Mouse (Mus musculus): ENCODE measurements around the gene Zdhhc15. TPM values are rescaled to one million over a fixed set of nuclear protein-coding genes. Genes with fewer than 3 reads are reported as not detected.

Zdhhc15 gene
- polyA plus RNA-seq, 1 experiment from 2014 or later: 13.7 TPM

GRCm38 (mm10) chrX:104567497-104567896 is 103.4 kb downstream of the Zdhhc15 start:
- no peak overlapping the region for H3K4me2 ChIP-seq (ENCODE audit: low read depth, low read length, severe bottlenecking)
- no peaks in the 10 kb centered on the region for H3K9me3 ChIP-seq (ENCODE audit: control insufficient read depth, low read length)
- no peak overlapping the region for H3K9ac ChIP-seq (ENCODE audit: low read length)
- H3K36me3 ChIP-seq (ENCODE audit: control insufficient read depth, insufficient read depth, low read length): no peaks in the 10 kb centered on the region
- 85% methylated on average over 3 of the region's 3 CpGs for WGBS
- no peak overlapping the region for H3K27ac ChIP-seq (ENCODE audit: low read depth, low read length)
- no peaks in the 10 kb centered on the region for H3K4me1 ChIP-seq (replicated peaks; ENCODE audit: control insufficient read depth, insufficient read depth, low read length)
- ATAC-seq (replicated peaks; ENCODE audit: low FRiP score) (no peak), DNase-seq (ENCODE audit: low spot score) (no peak)
- H3K27me3 ChIP-seq (ENCODE audit: control insufficient read depth, insufficient read depth, low read length): peaks cover 10% of the 10 kb centered on the region
- H3K4me3 ChIP-seq (ENCODE audit: low read depth, low read length): no peak overlapping the region

- peaks cover 2% of the 10 kb centered on the region; the same call in 1 of the 2 replicates for H3K27me3 ChIP-seq (ENCODE audit: control insufficient read depth, insufficient read depth, low read length)
- no peak overlapping the region for H3K4me3 ChIP-seq (ENCODE audit: low read depth, low read length)
- no peaks in the 10 kb centered on the region for H3K4me1 ChIP-seq (replicated peaks; ENCODE audit: control insufficient read depth, insufficient read depth, low read length)
- ATAC-seq (replicated peaks; ENCODE audit: low FRiP score) (no peak), DNase-seq (ENCODE audit: low spot score) (no peak)
- H3K9ac ChIP-seq (ENCODE audit: low read length): no peak overlapping the region
- 95% methylated on average over 1 of the region's 1 CpGs for WGBS
- H3K36me3 ChIP-seq (ENCODE audit: control insufficient read depth, insufficient read depth, low read length): no peaks in the 10 kb centered on the region
- no peaks in the 10 kb centered on the region for H3K9me3 ChIP-seq (ENCODE audit: control insufficient read depth, low read length)
- no peak overlapping the region for H3K27ac ChIP-seq (ENCODE audit: low read depth, low read length)
- H3K4me2 ChIP-seq (ENCODE audit: low read depth, low read length, severe bottlenecking): no peak overlapping the region
These were observed 125.6 kb downstream of the Zdhhc15 start for GRCm38 (mm10) chrX:104545283-104545682.

- no peak overlapping the region for H3K9ac ChIP-seq (ENCODE audit: low read length)
- DNase-seq (ENCODE audit: low spot score): no peak
- H3K4me3 ChIP-seq (ENCODE audit: low read depth, low read length): no peak overlapping the region
- no peak overlapping the region for H3K27ac ChIP-seq (ENCODE audit: low read depth, low read length)
- no peak overlapping the region for H3K4me2 ChIP-seq (ENCODE audit: low read depth, low read length, severe bottlenecking)
- H3K27me3 ChIP-seq (ENCODE audit: control insufficient read depth, insufficient read depth, low read length): peaks cover 4% of the 10 kb centered on the region; the same call in 1 of the 2 replicates
- no peaks in the 10 kb centered on the region for H3K4me1 ChIP-seq (replicated peaks; ENCODE audit: control insufficient read depth, insufficient read depth, low read length)
- ATAC-seq (replicated peaks; ENCODE audit: low FRiP score): no peak
- no peaks in the 10 kb centered on the region for H3K9me3 ChIP-seq (ENCODE audit: control insufficient read depth, low read length)
- WGBS: 77% methylated on average over 4 of the region's 4 CpGs
- no peaks in the 10 kb centered on the region for H3K36me3 ChIP-seq (ENCODE audit: control insufficient read depth, insufficient read depth, low read length)
These were observed 126.8 kb downstream of the Zdhhc15 start for GRCm38 (mm10) chrX:104543919-104544595.

GRCm38 (mm10) chrX:104542635-104543034 is 128.2 kb downstream of the Zdhhc15 start:
- peaks cover 6% of the 10 kb centered on the region; the same call in 1 of the 2 replicates for H3K27me3 ChIP-seq (ENCODE audit: control insufficient read depth, insufficient read depth, low read length)
- WGBS: 93% methylated on average over 4 of the region's 4 CpGs
- H3K27ac ChIP-seq (ENCODE audit: low read depth, low read length): no peak overlapping the region
- no peak overlapping the region for H3K4me2 ChIP-seq (ENCODE audit: low read depth, low read length, severe bottlenecking)
- ATAC-seq (replicated peaks; ENCODE audit: low FRiP score): no peak
- DNase-seq (ENCODE audit: low spot score): no peak
- no peaks in the 10 kb centered on the region for H3K36me3 ChIP-seq (ENCODE audit: control insufficient read depth, insufficient read depth, low read length)
- H3K4me1 ChIP-seq (replicated peaks; ENCODE audit: control insufficient read depth, insufficient read depth, low read length): no peaks in the 10 kb centered on the region
- no peaks in the 10 kb centered on the region for H3K9me3 ChIP-seq (ENCODE audit: control insufficient read depth, low read length)
- H3K9ac ChIP-seq (ENCODE audit: low read length): no peak overlapping the region
- no peak overlapping the region for H3K4me3 ChIP-seq (ENCODE audit: low read depth, low read length)

DNA sequence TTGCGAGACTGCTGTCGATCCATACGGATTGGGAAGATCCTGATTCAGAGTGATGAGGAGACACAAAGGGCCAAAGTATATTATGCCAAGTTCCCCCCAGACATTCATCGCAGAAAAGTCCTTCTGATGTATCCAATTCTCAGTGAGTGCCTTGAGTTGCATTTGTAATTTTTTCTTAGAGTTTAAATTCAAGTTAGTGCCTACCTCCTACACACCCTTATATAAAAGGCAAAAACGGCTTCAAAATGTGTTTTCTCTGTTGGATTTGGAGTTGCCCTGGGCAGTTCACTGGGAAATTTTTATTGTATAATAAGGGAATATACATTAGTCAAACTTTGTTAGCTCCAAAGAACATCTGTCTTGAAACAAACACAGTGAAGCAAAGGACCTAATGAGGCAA is 169.1 kb downstream of the Zdhhc15 start:
- ATAC-seq (replicated peaks; ENCODE audit: low FRiP score) (no peak), DNase-seq (ENCODE audit: low spot score) (no peak)
- no peak overlapping the region for H3K27ac ChIP-seq (ENCODE audit: low read depth, low read length)
- no peaks in the 10 kb centered on the region for H3K36me3 ChIP-seq (ENCODE audit: control insufficient read depth, insufficient read depth, low read length)
- no peak overlapping the region for H3K4me2 ChIP-seq (ENCODE audit: low read depth, low read length, severe bottlenecking)
- no peaks in the 10 kb centered on the region for H3K9me3 ChIP-seq (ENCODE audit: control insufficient read depth, low read length)
- H3K4me3 ChIP-seq (ENCODE audit: low read depth, low read length): no peak overlapping the region
- WGBS: 64% methylated on average over 5 of the region's 5 CpGs
- peaks cover 9% of the 10 kb centered on the region for H3K27me3 ChIP-seq (ENCODE audit: control insufficient read depth, insufficient read depth, low read length)
- H3K9ac ChIP-seq (ENCODE audit: low read length): no peak overlapping the region
- no peaks in the 10 kb centered on the region for H3K4me1 ChIP-seq (replicated peaks; ENCODE audit: control insufficient read depth, insufficient read depth, low read length)

DNA sequence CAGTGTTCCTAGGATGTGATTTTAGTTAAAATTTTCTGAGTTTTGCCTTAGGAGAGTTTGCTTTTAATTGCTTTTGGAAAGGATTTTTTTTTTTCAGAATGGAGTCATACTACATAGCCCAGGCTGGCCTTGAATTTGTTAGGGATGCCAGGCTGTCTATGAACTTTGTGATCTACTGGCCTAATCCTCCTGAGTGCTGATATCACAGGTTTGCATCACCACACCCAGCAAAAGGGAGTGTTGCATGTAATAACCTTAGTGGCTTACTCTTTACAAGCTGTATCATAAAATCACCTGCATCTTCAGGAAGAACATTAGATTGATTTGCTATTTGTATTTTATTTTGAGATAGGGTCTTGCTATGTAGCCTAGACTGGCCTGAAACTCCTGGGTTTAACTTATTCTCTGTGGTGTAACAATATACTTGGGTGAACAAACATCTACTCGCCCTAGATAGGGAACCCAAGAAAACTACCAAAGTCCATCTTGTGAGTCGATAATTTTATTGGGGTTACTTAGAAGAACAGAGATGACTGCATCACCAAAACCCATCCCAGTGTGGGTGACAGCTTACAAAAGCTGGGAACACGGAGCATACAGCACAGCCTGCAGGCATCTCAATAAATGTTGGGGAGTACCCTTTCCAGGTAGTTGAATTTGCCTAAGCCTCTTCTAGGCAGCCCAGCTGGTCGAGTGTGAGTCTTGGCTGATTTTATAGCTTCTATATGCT is 181.1 kb downstream of the Zdhhc15 start:
- no peaks in the 10 kb centered on the region for H3K4me1 ChIP-seq (replicated peaks; ENCODE audit: control insufficient read depth, insufficient read depth, low read length)
- ATAC-seq (replicated peaks; ENCODE audit: low FRiP score) (no peak), DNase-seq (ENCODE audit: low spot score) (no peak)
- no peak overlapping the region for H3K4me3 ChIP-seq (ENCODE audit: low read depth, low read length)
- WGBS: 57% methylated on average over 4 of the region's 4 CpGs
- no peak overlapping the region for H3K4me2 ChIP-seq (ENCODE audit: low read depth, low read length, severe bottlenecking)
- no peak overlapping the region for H3K27ac ChIP-seq (ENCODE audit: low read depth, low read length)
- H3K9me3 ChIP-seq (ENCODE audit: control insufficient read depth, low read length): no peaks in the 10 kb centered on the region
- H3K36me3 ChIP-seq (ENCODE audit: control insufficient read depth, insufficient read depth, low read length): no peaks in the 10 kb centered on the region
- peaks cover 4% of the 10 kb centered on the region for H3K27me3 ChIP-seq (ENCODE audit: control insufficient read depth, insufficient read depth, low read length)
- no peak overlapping the region for H3K9ac ChIP-seq (ENCODE audit: low read length)

GRCm38 (mm10) chrX:104488870-104489467 is 181.9 kb downstream of the Zdhhc15 start:
- Histone ChIP-seq H3K9me3 (ENCODE audit: control insufficient read depth, low read length) (no peaks in the 10 kb centered on the region), H3K4me2 (ENCODE audit: low read depth, low read length, severe bottlenecking) (no peak overlapping the region), H3K4me3 (ENCODE audit: low read depth, low read length) (no peak overlapping the region), H3K36me3 (ENCODE audit: control insufficient read depth, insufficient read depth, low read length) (no peaks in the 10 kb centered on the region), H3K9ac (ENCODE audit: low read length) (no peak overlapping the region), H3K27me3 (ENCODE audit: control insufficient read depth, insufficient read depth, low read length) (peaks cover 4% of the 10 kb centered on the region), H3K27ac (ENCODE audit: low read depth, low read length) (no peak overlapping the region), H3K4me1 (replicated peaks; ENCODE audit: control insufficient read depth, insufficient read depth, low read length) (no peaks in the 10 kb centered on the region)
- ATAC-seq (replicated peaks; ENCODE audit: low FRiP score) (no peak), DNase-seq (ENCODE audit: low spot score) (no peak)
- 78% methylated on average over 4 of the region's 4 CpGs for WGBS

DNA sequence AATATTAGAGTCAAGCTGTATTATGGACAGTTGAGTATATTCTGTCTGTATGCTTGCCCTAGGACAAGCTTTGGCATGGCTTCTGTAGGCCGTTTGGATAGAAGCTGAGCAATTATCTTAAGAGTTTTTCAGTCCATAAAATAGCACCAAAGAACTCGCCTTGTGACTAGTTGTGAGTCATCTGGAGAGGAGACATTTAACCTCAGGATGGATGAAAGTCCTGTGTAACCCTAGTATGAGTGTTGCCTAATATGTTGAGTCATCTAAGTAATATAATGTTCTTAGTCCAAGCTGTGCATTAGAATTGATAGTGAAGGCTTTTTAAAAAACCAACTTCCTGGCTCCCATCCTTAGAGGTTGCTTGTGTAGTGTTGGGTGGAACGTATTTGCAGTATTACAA is 182.8 kb downstream of the Zdhhc15 start:
- ATAC-seq (replicated peaks; ENCODE audit: low FRiP score) (no peak), DNase-seq (ENCODE audit: low spot score) (no peak)
- no peak overlapping the region for H3K9ac ChIP-seq (ENCODE audit: low read length)
- 79% methylated on average over 3 of the region's 3 CpGs for WGBS
- H3K4me3 ChIP-seq (ENCODE audit: low read depth, low read length): no peak overlapping the region
- peaks cover 9% of the 10 kb centered on the region for H3K27me3 ChIP-seq (ENCODE audit: control insufficient read depth, insufficient read depth, low read length)
- H3K36me3 ChIP-seq (ENCODE audit: control insufficient read depth, insufficient read depth, low read length): no peaks in the 10 kb centered on the region
- H3K27ac ChIP-seq (ENCODE audit: low read depth, low read length): no peak overlapping the region
- no peaks in the 10 kb centered on the region for H3K4me1 ChIP-seq (replicated peaks; ENCODE audit: control insufficient read depth, insufficient read depth, low read length)
- no peaks in the 10 kb centered on the region for H3K9me3 ChIP-seq (ENCODE audit: control insufficient read depth, low read length)
- no peak overlapping the region for H3K4me2 ChIP-seq (ENCODE audit: low read depth, low read length, severe bottlenecking)
